Mouse (Mus musculus) bone marrow, adult 2 months (tissue): ENCODE data around the gene Car9.

ENCODE experiments used
- CTCF ChIP-seq: fragments of 200-500 bp; IDR thresholded peaks from 2 replicates; pipeline ENCODE4 v1.5.1; 2011; ENCODE audit warnings: low read length, control low read depth; ENCODE audit not compliant: control insufficient read depth, insufficient read depth
- POLR2A ChIP-seq: fragments of 200-500 bp; IDR thresholded peaks from 2 replicates; pipeline ENCODE4 v1.6.1; 2011; ENCODE audit warnings: low read depth, mild to moderate bottlenecking, control low read depth, low read length, borderline replicate concordance; ENCODE audit not compliant: control insufficient read depth

GRCm38 (mm10) chr4:43549055-43549454 is 42.3 kb downstream of the Car9 start:
- TF ChIP-seq CTCF: no peak
- no peak for TF ChIP-seq POLR2A
